Mouse (Mus musculus) forebrain, embryonic 10.5 days (tissue): ENCODE data around the gene Adrb1. TPM values are rescaled to one million over a fixed set of nuclear protein-coding genes. Genes with fewer than 3 reads are reported as not detected.

ENCODE experiments used
- DNase-seq: peaks from one replicate; pipeline ENCODE4 v3.0.0-alpha.2; 2017; ENCODE audit warnings: low spot score; ENCODE audit errors: extremely low spot score
- H3K27ac ChIP-seq: fragments of 300-500 bp; sonication (generic); 2 replicates; pipeline ENCODE4 v1.5.1; 2016; ENCODE audit warnings: mild to moderate bottlenecking
- H3K27me3 ChIP-seq: fragments of 300-500 bp; sonication (generic); 2 replicates; pipeline ENCODE4 v1.6.1; 2016; ENCODE audit warnings: mild to moderate bottlenecking; ENCODE audit not compliant: poor library complexity, severe bottlenecking
- H3K36me3 ChIP-seq: fragments of 300-500 bp; sonication (generic); replicated peaks from 2 replicates; pipeline ENCODE4 v1.6.1; 2016; ENCODE audit warnings: mild to moderate bottlenecking, moderate library complexity
- H3K4me1 ChIP-seq: fragments of 300-500 bp; sonication (generic); 2 replicates; pipeline ENCODE4 v1.6.1; 2016
- H3K4me3 ChIP-seq: fragments of 300-500 bp; sonication (generic); 2 replicates; pipeline ENCODE4 v1.5.1; 2016; ENCODE audit warnings: mild to moderate bottlenecking, moderate library complexity
- H3K9me3 ChIP-seq: fragments of 300-500 bp; sonication (generic); 2 replicates; pipeline ENCODE4 v1.6.1; 2016; ENCODE audit warnings: mild to moderate bottlenecking, moderate library complexity
- WGBS: fragments of 180-500 bp; shearing (Covaris S2); methylation state at CpG from one replicate; pipeline ENCODE4 v1.1.7; 2016; 5-methylcytosine and 5-hydroxymethylcytosine counted together
- polyA plus RNA-seq: library from polyadenylated mRNA; unstranded; fragments of >200 nt; fragmentation: Nextera tagmentation; extraction: Ambion mirVana; gene quantifications from 2 replicates; pipeline ENCODE4 v1.2.1, GENCODE M21; 2016

The Adrb1 gene
- polyA plus RNA-seq, 1 experiment from 2014 or later = 0.07 TPM

DNA sequence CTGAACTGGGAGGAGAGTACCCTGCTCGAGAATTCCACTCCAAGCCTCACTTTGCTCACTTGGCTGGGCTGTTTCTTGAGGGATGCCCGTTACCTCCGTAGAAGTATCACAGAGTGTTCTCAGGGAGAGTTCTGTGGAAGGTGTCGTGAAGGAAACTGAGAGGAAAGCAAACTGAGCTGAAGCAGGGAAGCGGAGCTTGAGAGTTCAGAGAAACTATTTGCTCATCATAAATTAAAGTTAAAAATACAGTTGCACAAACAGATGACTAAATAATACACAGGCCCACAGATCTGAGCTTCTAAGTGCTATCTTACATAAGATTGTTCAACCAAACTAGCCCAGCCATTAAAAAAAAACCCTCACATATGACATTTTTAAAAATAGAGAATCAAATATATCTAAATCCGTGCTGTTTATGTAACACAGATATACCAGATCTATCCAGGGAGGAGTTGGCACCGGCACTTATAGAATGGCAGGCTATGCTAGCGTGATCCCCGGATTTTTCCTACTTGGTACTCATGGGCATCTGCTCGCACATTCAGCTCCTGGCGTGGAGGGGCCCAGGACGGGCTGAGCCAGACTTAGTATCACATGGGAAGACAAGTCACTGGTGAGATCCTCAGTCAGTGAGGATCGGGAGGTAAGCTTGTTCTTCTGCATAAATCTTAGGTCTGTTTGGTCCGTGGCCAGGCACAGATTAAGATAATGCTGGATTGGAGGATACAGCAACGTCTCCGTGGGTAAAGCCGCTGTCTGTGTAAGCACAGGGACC, 11.7 kb upstream of the Adrb1 start:
- no peak for DNase-seq
- Histone ChIP-seq H3K4me3 (no peak overlapping the region), H3K36me3 (no peaks in the 10 kb centered on the region), H3K9me3 (no peaks in the 10 kb centered on the region), H3K27me3 (peaks cover 40% of the 10 kb centered on the region), H3K4me1 (peaks cover 15% of the 10 kb centered on the region), H3K27ac (no peak overlapping the region)
- 88% methylated on average over 17 of the region's 17 CpGs for WGBS

GRCm38 (mm10) chr19:56713613-56714012, 8.4 kb upstream of the Adrb1 start:
- WGBS = 93% methylated on average over 5 of the region's 5 CpGs
- Histone ChIP-seq H3K4me3 (no peak overlapping the region), H3K36me3 (no peaks in the 10 kb centered on the region), H3K9me3 (no peaks in the 10 kb centered on the region), H3K27ac (no peak overlapping the region), H3K4me1 (peaks cover 8% of the 10 kb centered on the region), H3K27me3 (peaks cover 40% of the 10 kb centered on the region)
- DNase-seq = no peak

GRCm38 (mm10) chr19:56714661-56715170, 7.3 kb upstream of the Adrb1 start:
- 36% methylated on average over 4 of the region's 4 CpGs for WGBS
- Histone ChIP-seq H3K9me3 (no peaks in the 10 kb centered on the region), H3K27me3 (peaks cover 41% of the 10 kb centered on the region), H3K4me1 (peaks cover 8% of the 10 kb centered on the region), H3K36me3 (no peaks in the 10 kb centered on the region), H3K4me3 (no peak overlapping the region), H3K27ac (no peak overlapping the region)
- DNase-seq = no peak

DNA sequence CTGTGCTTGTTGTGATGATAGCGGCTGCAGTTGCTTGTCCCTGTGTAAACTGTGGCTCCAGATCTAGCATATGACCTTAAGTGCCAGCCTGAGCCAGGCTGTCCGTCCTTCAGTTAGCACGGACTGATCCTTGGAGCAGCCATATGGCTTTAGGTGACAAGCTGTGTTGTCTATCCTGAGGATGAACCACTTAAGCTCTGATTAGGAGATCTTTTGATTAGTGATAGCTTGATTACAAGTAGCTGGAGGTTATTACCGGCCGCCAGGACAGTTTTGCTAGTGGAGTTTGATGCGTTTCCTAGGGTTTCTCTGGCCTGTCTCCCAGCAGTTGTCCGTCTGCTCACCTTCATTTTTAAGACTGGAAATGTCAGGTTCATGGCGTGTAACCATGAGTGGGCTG, 4.0 kb upstream of the Adrb1 start:
- Histone ChIP-seq H3K27ac (no peak overlapping the region), H3K27me3 (peaks cover 65% of the 10 kb centered on the region), H3K4me1 (peaks cover 30% of the 10 kb centered on the region), H3K4me3 (no peak overlapping the region), H3K36me3 (no peaks in the 10 kb centered on the region), H3K9me3 (no peaks in the 10 kb centered on the region)
- no peak for DNase-seq
- WGBS = 85% methylated on average over 8 of the region's 8 CpGs

DNA sequence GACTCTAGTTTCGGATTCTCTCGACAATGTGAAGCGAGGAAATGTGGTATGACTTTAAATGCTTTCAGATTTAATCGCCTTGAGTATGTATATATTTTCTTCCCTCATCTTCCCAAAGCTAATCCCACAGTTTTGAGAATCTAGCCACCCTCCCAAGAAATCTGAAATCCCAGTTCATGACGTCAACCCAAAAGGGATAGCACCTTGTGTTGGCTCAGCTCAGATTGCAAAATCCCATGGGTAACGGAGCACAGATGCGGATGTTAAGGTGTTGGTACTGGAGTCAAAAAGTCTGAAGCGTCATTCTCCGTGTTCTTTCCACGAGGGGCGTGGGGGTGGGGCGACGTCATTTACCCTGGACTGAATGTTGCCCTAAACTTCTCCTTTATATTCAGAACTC, 1.1 kb upstream of the Adrb1 start:
- Histone ChIP-seq H3K36me3 (no peaks in the 10 kb centered on the region), H3K9me3 (no peaks in the 10 kb centered on the region), H3K27me3 (peaks cover 93% of the 10 kb centered on the region), H3K27ac (no peak overlapping the region), H3K4me1 (peaks cover 40% of the 10 kb centered on the region), H3K4me3 (peak overlapping the region; percentile 60; the same call in 1 of the 2 replicates)
- no peak for DNase-seq
- 30% methylated on average over 13 of the region's 13 CpGs for WGBS

GRCm38 (mm10) chr19:56722291-56722707, 300 bp downstream of the Adrb1 start:
- Histone ChIP-seq H3K27ac (peak overlapping the region; percentile 53; the same call in 1 of the 2 replicates), H3K4me1 (peaks cover 46% of the 10 kb centered on the region), H3K36me3 (no peaks in the 10 kb centered on the region), H3K4me3 (peak overlapping the region; percentile 60), H3K27me3 (peaks cover 99% of the 10 kb centered on the region), H3K9me3 (no peaks in the 10 kb centered on the region)
- WGBS = 2% methylated on average over 48 of the region's 48 CpGs
- no peak for DNase-seq

DNA sequence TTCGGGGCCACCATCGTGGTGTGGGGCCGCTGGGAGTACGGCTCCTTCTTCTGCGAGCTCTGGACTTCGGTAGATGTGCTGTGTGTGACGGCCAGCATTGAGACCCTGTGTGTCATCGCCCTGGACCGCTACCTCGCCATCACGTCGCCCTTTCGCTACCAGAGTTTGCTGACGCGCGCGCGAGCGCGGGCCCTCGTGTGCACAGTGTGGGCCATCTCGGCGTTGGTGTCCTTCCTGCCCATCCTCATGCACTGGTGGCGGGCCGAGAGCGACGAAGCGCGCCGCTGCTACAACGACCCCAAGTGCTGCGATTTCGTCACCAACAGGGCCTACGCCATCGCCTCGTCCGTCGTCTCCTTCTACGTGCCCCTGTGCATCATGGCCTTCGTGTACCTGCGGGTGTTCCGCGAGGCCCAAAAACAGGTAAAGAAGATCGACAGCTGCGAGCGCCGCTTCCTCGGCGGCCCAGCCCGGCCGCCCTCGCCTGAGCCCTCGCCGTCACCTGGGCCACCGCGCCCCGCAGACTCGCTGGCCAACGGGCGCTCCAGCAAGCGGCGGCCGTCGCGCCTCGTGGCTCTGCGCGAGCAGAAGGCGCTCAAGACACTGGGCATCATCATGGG, 822 bp downstream of the Adrb1 start:
- WGBS = 1% methylated on average over 69 of the region's 69 CpGs
- DNase-seq = peak; percentile 40
- Histone ChIP-seq H3K27me3 (peaks cover 99% of the 10 kb centered on the region), H3K36me3 (no peaks in the 10 kb centered on the region), H3K4me3 (peak overlapping the region; percentile 60), H3K27ac (peak overlapping the region; percentile 58; the same call in 1 of the 2 replicates), H3K4me1 (peaks cover 46% of the 10 kb centered on the region), H3K9me3 (no peaks in the 10 kb centered on the region)

- Histone ChIP-seq H3K27me3 (peaks cover 99% of the 10 kb centered on the region), H3K4me3 (peak overlapping the region; percentile 60), H3K36me3 (no peaks in the 10 kb centered on the region), H3K4me1 (peaks cover 52% of the 10 kb centered on the region), H3K9me3 (no peaks in the 10 kb centered on the region), H3K27ac (peak overlapping the region; percentile 58; the same call in 1 of the 2 replicates)
- WGBS = under 1% methylated on average over 71 of the region's 71 CpGs
- peak; percentile 60 for DNase-seq
Measured at GRCm38 (mm10) chr19:56723331-56724125, 1.5 kb downstream of the Adrb1 start.

DNA sequence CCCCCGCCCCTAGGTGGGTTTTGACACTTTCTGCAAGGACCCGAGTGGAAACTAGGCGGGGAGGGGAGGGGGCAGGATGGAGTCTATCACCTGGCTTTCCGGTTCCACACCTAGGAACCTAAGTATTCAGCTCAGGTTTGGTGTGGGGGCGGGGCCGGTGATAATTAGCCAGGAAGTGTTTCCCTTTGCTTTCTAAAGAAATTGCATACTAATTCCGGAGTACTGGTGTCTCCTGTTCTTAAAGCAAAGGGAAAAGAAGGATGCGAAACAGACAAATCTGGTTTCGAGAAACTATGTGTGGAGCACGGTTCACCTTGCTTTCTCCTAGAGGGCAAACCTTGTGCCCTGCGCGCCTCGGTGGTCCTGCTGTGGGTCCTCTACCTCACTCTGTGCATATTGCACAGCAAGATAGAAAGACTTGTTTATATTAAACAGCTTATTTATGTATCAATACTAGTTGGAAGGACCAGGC, 2.2 kb downstream of the Adrb1 start:
- H3K4me3 ChIP-seq = peak overlapping the region; percentile 60
- H3K36me3 ChIP-seq = no peaks in the 10 kb centered on the region
- 6% methylated on average over 13 of the region's 13 CpGs for WGBS
- H3K4me1 ChIP-seq = peaks cover 59% of the 10 kb centered on the region
- no peak overlapping the region for H3K27ac ChIP-seq
- DNase-seq = no peak
- peaks cover 96% of the 10 kb centered on the region for H3K27me3 ChIP-seq
- H3K9me3 ChIP-seq = no peaks in the 10 kb centered on the region

DNA sequence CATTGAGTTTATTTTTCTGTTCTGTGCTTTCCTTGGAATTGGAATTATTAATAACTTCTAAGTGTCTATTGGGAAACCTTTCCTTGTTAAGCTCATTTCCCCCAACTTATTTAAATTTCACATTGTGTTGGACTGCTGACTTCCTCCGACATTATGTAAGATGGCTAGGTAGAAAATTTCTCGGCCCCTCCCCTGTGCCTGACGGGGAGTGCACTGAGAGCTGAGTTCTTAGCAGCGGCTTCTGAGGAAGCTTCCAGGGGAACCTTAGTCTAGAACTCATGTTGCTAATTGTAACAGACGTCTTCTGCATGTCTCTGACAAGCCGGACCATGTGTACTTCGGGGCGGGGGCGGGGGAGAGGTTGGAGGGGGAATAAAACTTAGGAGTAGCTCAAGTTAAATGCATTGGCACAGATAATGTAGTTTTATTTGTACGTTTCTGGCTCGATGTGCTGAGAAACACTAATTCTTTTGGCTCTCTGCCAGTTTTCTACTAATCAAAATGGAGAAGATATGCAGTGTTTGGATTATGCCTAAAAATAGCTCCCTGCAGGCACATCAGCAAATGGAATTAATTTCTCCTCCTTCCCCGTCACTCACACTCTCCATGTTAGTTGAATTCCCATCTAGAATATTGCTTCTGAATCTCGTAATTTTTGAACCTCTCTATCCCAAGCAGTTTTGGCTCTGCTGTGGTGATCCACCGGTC, 5.3 kb downstream of the Adrb1 start:
- Histone ChIP-seq H3K9me3 (no peaks in the 10 kb centered on the region), H3K27ac (no peak overlapping the region), H3K27me3 (peaks cover 86% of the 10 kb centered on the region), H3K4me1 (peaks cover 53% of the 10 kb centered on the region), H3K36me3 (no peaks in the 10 kb centered on the region), H3K4me3 (no peak overlapping the region)
- WGBS = 83% methylated on average over 14 of the region's 14 CpGs
- DNase-seq = no peak

- Histone ChIP-seq H3K4me1 (peaks cover 17% of the 10 kb centered on the region), H3K27ac (no peak overlapping the region), H3K4me3 (no peak overlapping the region), H3K9me3 (no peaks in the 10 kb centered on the region), H3K27me3 (peaks cover 22% of the 10 kb centered on the region), H3K36me3 (no peaks in the 10 kb centered on the region)
- DNase-seq = no peak
- WGBS = 55% methylated on average over 7 of the region's 7 CpGs
Measured at GRCm38 (mm10) chr19:56734033-56734572, 12.1 kb downstream of the Adrb1 start.

- 0 out of 2 replicates have a peak, but pooled peaks cover 10% of the 10 kb centered on the region for H3K4me1 ChIP-seq
- H3K36me3 ChIP-seq = no peaks in the 10 kb centered on the region
- no peak overlapping the region for H3K4me3 ChIP-seq
- H3K27ac ChIP-seq = no peak overlapping the region
- no peaks in the 10 kb centered on the region for H3K9me3 ChIP-seq
- no peak for DNase-seq
- WGBS = 66% methylated on average over 4 of the region's 4 CpGs
- H3K27me3 ChIP-seq = peaks cover 7% of the 10 kb centered on the region; the same call in 1 of the 2 replicates
Measured at GRCm38 (mm10) chr19:56735747-56736146, 13.7 kb downstream of the Adrb1 start.
